Mouse (Mus musculus) embryonic fibroblast, embryonic 13.5 days (primary cell): ENCODE measurements around the gene Zfp1.

Experiments
- CTCF ChIP-seq: IDR thresholded peaks from 2 replicates; pipeline ENCODE4 v1.5.1; 2011; ENCODE audit warnings: mild to moderate bottlenecking, control low read depth, low read length, moderate library complexity, borderline replicate concordance; ENCODE audit not compliant: insufficient read depth
- POLR2A ChIP-seq: IDR thresholded peaks from 2 replicates; pipeline ENCODE4 v1.6.1; 2011; ENCODE audit warnings: low read depth, mild to moderate bottlenecking, control low read depth, low read length, moderate library complexity

DNA sequence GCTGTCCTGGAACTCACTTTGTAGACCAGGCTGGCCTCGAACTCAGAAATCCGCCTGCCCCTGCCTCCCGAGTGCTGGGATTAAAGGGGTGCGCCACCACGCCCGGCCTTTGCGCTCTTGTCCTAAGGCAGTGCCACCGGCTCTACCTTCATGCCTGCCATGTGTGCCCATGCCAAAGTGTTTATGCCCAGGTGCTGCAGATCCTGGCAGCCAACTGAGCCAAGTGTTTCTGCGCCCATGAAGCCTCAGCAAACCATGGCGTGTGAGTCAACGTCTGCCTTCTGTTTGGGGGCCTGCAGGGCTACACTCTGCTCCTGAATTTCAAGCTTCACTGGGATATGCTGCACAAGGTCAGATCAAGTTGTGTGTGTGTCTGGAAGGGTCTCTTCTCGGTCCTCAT, 61.4 kb downstream of the Zfp1 start:
- TF ChIP-seq CTCF (no peak), POLR2A (no peak)
